Mouse (Mus musculus) spleen, adult 10 weeks (tissue): Measurements from ENCODE around the gene Zc3h7b. TPM values are rescaled to one million over a fixed set of nuclear protein-coding genes. Genes with fewer than 3 reads are reported as not detected.

Experiments used
- polyA plus RNA-seq: library from polyadenylated mRNA; stranded (reverse); fragments of 350-450 nt; fragmentation: Illumina TruSeq; extraction: RNeasy Lipid Tissue Mini Kit (QIAGEN cat#74804); gene quantifications from one replicate; pipeline ENCODE4 v1.2.3, GENCODE M21; 2015; ENCODE audit warnings: low replicate concordance; ENCODE audit not compliant: insufficient read depth

Zc3h7b gene
- 22.6 TPM for polyA plus RNA-seq

GRCm38 (mm10) chr15:81744992-81745600 is at the start of gene Zc3h7b, which contains the start of gene Rangap1:
Gene Zc3h7b (plus strand): TSS chr15:81745057.
Gene Rangap1 (minus strand): TSS chr15:81745530.

GRCm38 (mm10) chr15:81697175-81697574 is 47.7 kb upstream of the Zc3h7b start, which contains the start of gene Chadl:
Gene Chadl (minus strand): TSS chr15:81697287.

GRCm38 (mm10) chr15:81802001-81802890 is 57.4 kb downstream of the Zc3h7b start, which contains the start of gene Tef:
Gene Tef (plus strand): TSS chr15:81802421.

Other genes with a start within 250 kb of the Zc3h7b start
- 110 TPM for gene Ep300, start 159.7 kb upstream of the Zc3h7b start, polyA plus RNA-seq
- gene L3mbtl2, start 81.2 kb upstream of the Zc3h7b start, polyA plus RNA-seq = 15.6 TPM
- 0.30 TPM for gene Chadl, start 47.8 kb upstream of the Zc3h7b start, polyA plus RNA-seq
- 39.4 TPM for gene Rangap1, start 473 bp downstream of the Zc3h7b start, polyA plus RNA-seq
- gene Tef, start 57.4 kb downstream of the Zc3h7b start, polyA plus RNA-seq = 46.9 TPM
- 19.5 TPM for gene Tob2, start 113.7 kb downstream of the Zc3h7b start, polyA plus RNA-seq
- gene Phf5a, start 126.9 kb downstream of the Zc3h7b start, polyA plus RNA-seq = 84.3 TPM
- 69.1 TPM for gene Aco2, start 127.3 kb downstream of the Zc3h7b start, polyA plus RNA-seq
- 7.3 TPM for gene Polr3h, start 181.2 kb downstream of the Zc3h7b start, polyA plus RNA-seq
- 1.7 TPM for gene Csdc2, start 191.7 kb downstream of the Zc3h7b start, polyA plus RNA-seq
- gene Pmm1, start 215.9 kb downstream of the Zc3h7b start, polyA plus RNA-seq = 8.7 TPM
- gene 1700029P11Rik, start 235.5 kb downstream of the Zc3h7b start, polyA plus RNA-seq = not detected
- gene Xrcc6, start 242.8 kb downstream of the Zc3h7b start, polyA plus RNA-seq = 51.6 TPM